Mouse (Mus musculus) MEL (cell line): Measurements from ENCODE around the gene Nrbf2. TPM values are rescaled to one million over a fixed set of nuclear protein-coding genes. Genes with fewer than 3 reads are reported as not detected.

ENCODE experiments used
- DNase-seq: peaks from one replicate; pipeline ENCODE4 v3.0.0; 2011; ENCODE audit warnings: low read depth, low spot score
- H3K27ac ChIP-seq: 2 replicates; pipeline ENCODE4 v1.5.1; 2012; ENCODE audit warnings: low read depth, mild to moderate bottlenecking, control low read depth, low read length, moderate library complexity; ENCODE audit not compliant: control insufficient read depth
- H3K27me3 ChIP-seq, 2 experiments: fragments of 150-350 bp in 1 of 2; sonication (generic) in 1 of 2; 2 replicates each; pipeline ENCODE4 v1.6.1; 2012; ENCODE audit warnings: low read length in 2 of 2, mild to moderate bottlenecking in 2 of 2, improper control_type of control experiment in 1 of 2, moderate library complexity in 1 of 2; ENCODE audit not compliant: insufficient read depth in 2 of 2, control insufficient read depth in 1 of 2
- H3K36me3 ChIP-seq, 2 experiments: 2 replicates each; pipeline ENCODE4 v1.6.1; 2012 to 2014; ENCODE audit warnings: low read length in 2 of 2, improper control_type of control experiment in 1 of 2, inconsistent platforms in 1 of 2, mild to moderate bottlenecking in 1 of 2; ENCODE audit not compliant: insufficient read depth in 2 of 2, control insufficient read depth in 1 of 2
- H3K4me1 ChIP-seq, 2 experiments: fragments of 150-350 bp in 1 of 2; sonication (generic) in 1 of 2; 2 replicates each; pipeline ENCODE4 v1.6.1; 2012; ENCODE audit warnings: low read length in 2 of 2, improper control_type of control experiment in 1 of 2, mild to moderate bottlenecking in 1 of 2; ENCODE audit not compliant: insufficient read depth in 2 of 2, control insufficient read depth in 1 of 2
- H3K4me3 ChIP-seq, 2 experiments: fragments of 150-350 bp in 1 of 2; sonication (generic) in 1 of 2; 2 replicates each; pipeline ENCODE4 v1.5.1; 2012; ENCODE audit warnings: low read depth in 2 of 2, low read length in 2 of 2, mild to moderate bottlenecking in 2 of 2, moderate library complexity in 2 of 2, control low read depth in 1 of 2, improper control_type of control experiment in 1 of 2; ENCODE audit not compliant: control insufficient read depth in 1 of 2, insufficient read depth in 1 of 2
- H3K79me2 ChIP-seq: 2 replicates; pipeline ENCODE4 v1.6.1; 2012; ENCODE audit warnings: mild to moderate bottlenecking, low read length, moderate library complexity; ENCODE audit not compliant: control insufficient read depth, poor library complexity, insufficient read depth
- H3K9ac ChIP-seq: 2 replicates; pipeline ENCODE4 v1.6.1; 2012; ENCODE audit warnings: low read depth, mild to moderate bottlenecking, control low read depth, low read length, moderate library complexity; ENCODE audit not compliant: control insufficient read depth, poor library complexity, severe bottlenecking
- H3K9me3 ChIP-seq: fragments of 150-350 bp; sonication (generic); replicated peaks from 2 replicates; pipeline ENCODE4 v1.6.1; 2012; ENCODE audit warnings: mild to moderate bottlenecking, low read length, improper control_type of control experiment, moderate library complexity; ENCODE audit not compliant: insufficient read depth
- BHLHE40 ChIP-seq: IDR thresholded peaks from 2 replicates; pipeline ENCODE4 v1.6.1; 2012; ENCODE audit warnings: low read depth, mild to moderate bottlenecking, inconsistent platforms, low read length, improper control_type of control experiment, borderline replicate concordance
- CHD1 ChIP-seq: IDR thresholded peaks from 2 replicates; pipeline ENCODE4 v1.6.1; 2012; ENCODE audit warnings: low read depth, mild to moderate bottlenecking, inconsistent platforms, low read length, improper control_type of control experiment
- CTCF ChIP-seq, 3 experiments: IDR thresholded peaks in 2 of 3; conservative IDR thresholded peaks in 1 of 3; 2 replicates each; pipeline ENCODE4 v1.5.1; 2011 to 2012; ENCODE audit warnings: low read length in 3 of 3, low read depth in 2 of 3, mild to moderate bottlenecking in 2 of 3, improper control_type of control experiment in 1 of 3, inconsistent platforms in 1 of 3, mixed read lengths in 1 of 3, moderate library complexity in 1 of 3; ENCODE audit not compliant: control insufficient read depth in 1 of 3, insufficient read depth in 1 of 3, poor library complexity in 1 of 3, severe bottlenecking in 1 of 3
- E2F4 ChIP-seq: IDR thresholded peaks from 2 replicates; pipeline ENCODE4 v1.6.1; 2011; ENCODE audit warnings: low read depth, low read length, improper control_type of control experiment, borderline replicate concordance
- EP300 ChIP-seq, 2 experiments: IDR thresholded peaks; 2 replicates each; pipeline ENCODE4 v1.6.1; 2011; ENCODE audit warnings: improper control_type of control experiment in 2 of 2, low read length in 2 of 2, low read depth in 1 of 2, mild to moderate bottlenecking in 1 of 2
- ETS1 ChIP-seq: IDR thresholded peaks from 2 replicates; pipeline ENCODE4 v1.6.1; 2012; ENCODE audit warnings: low read depth, mild to moderate bottlenecking, inconsistent platforms, low read length, improper control_type of control experiment, moderate library complexity
- GATA1 ChIP-seq: IDR thresholded peaks from 2 replicates; pipeline ENCODE4 v1.6.1; 2011; ENCODE audit warnings: low read depth, low read length, improper control_type of control experiment
- MAFK ChIP-seq: IDR thresholded peaks from 2 replicates; pipeline ENCODE4 v1.6.1; 2011; ENCODE audit warnings: low read depth, mild to moderate bottlenecking, low read length, improper control_type of control experiment, borderline replicate concordance
- MAX ChIP-seq: IDR thresholded peaks from 2 replicates; pipeline ENCODE4 v1.6.1; 2011; ENCODE audit warnings: low read length, improper control_type of control experiment
- MYC ChIP-seq: IDR thresholded peaks from 2 replicates; pipeline ENCODE4 v1.6.1; 2011; ENCODE audit warnings: low read depth, mild to moderate bottlenecking, low read length, improper control_type of control experiment, moderate library complexity
- NRF1 ChIP-seq: IDR thresholded peaks from 2 replicates; pipeline ENCODE4 v1.6.1; 2014; ENCODE audit warnings: low read depth, mild to moderate bottlenecking, inconsistent platforms, low read length, improper control_type of control experiment, moderate library complexity; ENCODE audit not compliant: poor library complexity, insufficient read depth, severe bottlenecking
- POLR2AphosphoS5 ChIP-seq: IDR thresholded peaks from 2 replicates; pipeline ENCODE4 v1.6.1; 2012; ENCODE audit warnings: low read depth, borderline replicate concordance, mild to moderate bottlenecking, inconsistent platforms, low read length, moderate library complexity, mixed read lengths
- SIN3A ChIP-seq: IDR thresholded peaks from 2 replicates; pipeline ENCODE4 v1.6.1; 2012; ENCODE audit warnings: low read length, improper control_type of control experiment, inconsistent platforms
- SMC3 ChIP-seq: IDR thresholded peaks from 2 replicates; pipeline ENCODE4 v1.6.1; 2011; ENCODE audit warnings: low read depth, low read length, improper control_type of control experiment
- TAL1 ChIP-seq: IDR thresholded peaks from 2 replicates; pipeline ENCODE4 v1.6.1; 2012; ENCODE audit warnings: mild to moderate bottlenecking, inconsistent platforms, low read length, moderate library complexity, mixed read lengths
- ZC3H11A ChIP-seq: IDR thresholded peaks from 2 replicates; pipeline ENCODE4 v1.6.1; 2012; ENCODE audit warnings: low read depth, mild to moderate bottlenecking, inconsistent platforms, low read length, improper control_type of control experiment
- ZKSCAN1 ChIP-seq: IDR thresholded peaks from 2 replicates; pipeline ENCODE4 v1.6.1; 2012; ENCODE audit warnings: low read depth, mild to moderate bottlenecking, inconsistent platforms, low read length, improper control_type of control experiment, moderate library complexity
- ZMIZ1 ChIP-seq: IDR thresholded peaks from 2 replicates; pipeline ENCODE4 v1.6.1; 2012; ENCODE audit warnings: low read depth, mild to moderate bottlenecking, inconsistent platforms, low read length, improper control_type of control experiment, moderate library complexity
- ZNF384 ChIP-seq: IDR thresholded peaks from 2 replicates; pipeline ENCODE4 v1.6.1; 2012; ENCODE audit warnings: low read depth, mild to moderate bottlenecking, inconsistent platforms, low read length, improper control_type of control experiment
- polyA plus RNA-seq, 2 experiments: library from polyadenylated mRNA; stranded (reverse) in 1 of 2; unstranded in 1 of 2; fragments of >175 nt in 1 of 2; fragments of >200 nt in 1 of 2; gene quantifications; 2 replicates each; pipeline versions ENCODE4 v1.2.1 to v1.2.4; 2012; ENCODE audit warnings: low replicate concordance in 2 of 2, low read depth in 1 of 2; ENCODE audit not compliant: insufficient read length in 2 of 2, insufficient read depth in 1 of 2, missing spikeins in 1 of 2
- total RNA-seq: library from RNA; depleted of rRNA; stranded (reverse); fragments of 300-350 nt; gene quantifications from 2 replicates; pipeline ENCODE4 v1.2.3, GENCODE M21; 2012

Nrbf2 gene
- total and polyA plus RNA-seq, 3 experiments: 19.5 to 38.9 TPM; not detected in 1

DNA sequence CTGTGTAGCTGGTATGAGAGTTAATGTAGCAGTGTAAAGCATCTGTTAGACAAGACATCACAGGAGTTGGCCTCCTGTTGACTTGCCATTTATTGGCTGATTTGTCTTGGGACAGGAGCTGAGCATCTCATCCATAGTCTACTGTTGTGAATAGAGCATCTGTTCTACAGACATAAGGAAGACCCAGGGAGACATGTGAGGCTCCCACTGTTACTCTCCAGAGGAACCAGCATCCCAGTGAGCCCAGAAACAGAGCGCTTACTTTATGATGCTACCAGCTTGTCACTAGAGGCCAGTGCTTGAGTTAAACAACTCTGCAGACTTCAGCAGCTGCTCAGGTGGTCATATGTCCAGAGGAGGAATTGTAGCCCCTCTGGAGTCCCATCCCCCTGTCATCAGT is 32.0 kb downstream of the Nrbf2 start:
- DNase-seq: no peak
- TF ChIP-seq E2F4 (no peak), MAFK (no peak), NRF1 (no peak), CTCF (IDR thresholded peaks at IDR 0.05 in 2 of 3, conservative IDR thresholded peaks at IDR 0.05 in 1 of 3; ENCODE audit: control insufficient read depth in 1 of 3, insufficient read depth in 1 of 3, low read depth in 2 of 3, low read length in 3 of 3, poor library complexity in 1 of 3, severe bottlenecking in 1 of 3) (no peak), SMC3 (no peak), TAL1 (no peak), SIN3A (no peak), ZKSCAN1 (no peak)
- H3K36me3 ChIP-seq: peaks cover 0 to 21% of the 10 kb centered on the region in 2 experiments; a peak in 2 of 4 replicates
- no peaks in the 10 kb centered on the region for H3K79me2 ChIP-seq
- H3K9me3 ChIP-seq: no peaks in the 10 kb centered on the region
- no peak overlapping the region for H3K27ac ChIP-seq
- H3K27me3 ChIP-seq: no peaks in the 10 kb centered on the region
- H3K4me3 ChIP-seq: no peak overlapping the region
- H3K9ac ChIP-seq: no peak overlapping the region
- no peaks in the 10 kb centered on the region for H3K4me1 ChIP-seq

DNA sequence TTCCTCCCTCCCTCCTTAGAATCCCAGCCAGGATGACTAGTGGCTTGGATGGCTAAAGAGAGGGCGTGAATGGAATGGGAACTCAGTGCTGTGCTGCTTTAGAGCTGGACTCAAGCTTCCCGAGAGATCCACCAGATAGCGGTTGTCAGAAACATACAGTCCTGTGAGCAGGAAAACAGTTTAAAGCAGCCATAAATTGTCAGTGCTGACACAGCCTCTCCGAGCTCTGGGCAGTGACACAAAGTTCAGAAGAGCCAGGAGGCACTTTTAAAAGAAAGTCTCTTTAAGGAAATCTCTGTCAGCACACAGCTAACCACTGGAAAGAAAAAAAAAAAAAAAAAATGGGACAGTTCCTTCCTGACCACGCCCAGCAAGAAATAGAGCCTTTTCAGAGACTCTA is 32.8 kb downstream of the Nrbf2 start:
- H3K79me2 ChIP-seq: no peaks in the 10 kb centered on the region
- peaks cover 0 to 21% of the 10 kb centered on the region in 2 experiments; a peak in 2 of 4 replicates for H3K36me3 ChIP-seq
- no peak overlapping the region for H3K9ac ChIP-seq
- no peaks in the 10 kb centered on the region for H3K4me1 ChIP-seq
- no peaks in the 10 kb centered on the region for H3K27me3 ChIP-seq
- no peaks in the 10 kb centered on the region for H3K9me3 ChIP-seq
- DNase-seq: no peak
- H3K27ac ChIP-seq: no peak overlapping the region
- no peak overlapping the region for H3K4me3 ChIP-seq
- TF ChIP-seq ZNF384 (peak; percentile 36; the same call in 1 of the 2 replicates), GATA1 (no peak)

DNA sequence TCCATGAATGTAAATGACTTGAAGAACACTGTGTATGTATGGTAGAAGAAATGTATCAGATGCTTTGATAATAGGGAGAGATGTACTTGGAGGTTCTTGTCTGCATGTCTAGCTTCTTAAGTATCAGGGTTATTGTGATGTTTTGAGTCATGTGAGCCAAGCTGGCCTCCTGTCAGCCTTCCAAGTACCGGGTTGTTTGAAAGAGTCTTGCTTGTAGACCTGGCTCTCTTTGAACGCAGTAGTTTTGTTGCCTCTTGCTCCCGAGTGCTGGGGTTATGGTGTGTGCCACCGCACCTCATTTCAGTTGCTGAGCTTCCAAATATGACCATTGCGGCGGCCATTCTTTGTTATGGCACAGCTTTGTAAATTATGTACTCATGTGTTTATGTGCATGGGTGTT is 34.3 kb downstream of the Nrbf2 start:
- Histone ChIP-seq H3K27ac (no peak overlapping the region), H3K36me3 (peaks cover 0 to 29% of the 10 kb centered on the region in 2 experiments; a peak in 2 of 4 replicates), H3K9me3 (no peaks in the 10 kb centered on the region), H3K79me2 (no peaks in the 10 kb centered on the region), H3K4me3 (no peak overlapping the region), H3K4me1 (no peaks in the 10 kb centered on the region), H3K27me3 (no peaks in the 10 kb centered on the region), H3K9ac (no peak overlapping the region)
- DNase-seq: no peak
- TF ChIP-seq CHD1 (no peak), ETS1 (no peak), EP300 (IDR thresholded peaks at IDR 0.05; ENCODE audit: low read depth in 1 of 2, low read length in 2 of 2) (no peak), SMC3 (no peak), POLR2AphosphoS5 (no peak), SIN3A (no peak), BHLHE40 (no peak), MAX (no peak), NRF1 (no peak), ZMIZ1 (no peak), GATA1 (no peak), MYC (no peak), ZC3H11A (no peak)
